8 mouse cellular contexts compared by ENCODE assay signal in the genomic region with DNA sequence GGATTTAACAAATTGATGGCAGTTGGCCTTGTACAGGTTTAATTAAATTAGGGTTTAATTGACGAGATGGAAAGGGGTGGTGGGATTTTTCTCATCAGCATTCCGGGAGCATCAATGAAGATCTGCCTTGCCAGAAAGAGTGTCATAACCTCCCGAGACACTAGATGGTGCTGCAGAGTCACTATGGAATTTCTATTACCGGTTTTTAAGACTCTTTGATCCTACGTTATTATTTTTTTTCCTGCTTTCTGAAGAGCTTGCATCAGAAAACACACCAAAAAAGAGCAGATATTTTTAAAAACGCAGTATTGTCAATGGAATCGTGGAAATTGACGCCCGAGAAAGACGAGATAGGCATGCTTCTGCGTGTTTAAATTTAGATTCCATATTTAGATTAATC.
DNase-seq lines count a peak whose midpoint lies in the region; ATAC-seq lines count a peak whose summit lies in the region.

No protein-coding gene starts in this region.

- 0 out of 2 replicates have a peak overlapping the region, but pooled peaks have one; percentile 29 for H3K27ac ChIP-seq in hindbrain, embryonic 10.5 days
- no peak overlapping the region for H3K27ac ChIP-seq in hindbrain, embryonic 12.5 days
- no peak overlapping the region for H3K27ac ChIP-seq in embryonic facial prominence, embryonic 13.5 days
- H3K27ac ChIP-seq in hindbrain, embryonic 16.5 days (ENCODE audit: low read depth, low read length): peak overlapping the region; percentile 51; the same call in 1 of the 2 replicates
- peak overlapping the region; percentile 39; the same call in 1 of the 2 replicates for H3K27ac ChIP-seq in midbrain, embryonic 10.5 days (replicated peaks)
- H3K27ac ChIP-seq in stomach, embryonic 15.5 days: no peak overlapping the region

- peaks cover 33% of the 10 kb centered on the region for H3K4me1 ChIP-seq in hindbrain, embryonic 10.5 days (replicated peaks)
- H3K4me1 ChIP-seq in hindbrain, embryonic 12.5 days: peaks cover 8% of the 10 kb centered on the region; the same call in 1 of the 2 replicates
- H3K4me1 ChIP-seq in embryonic facial prominence, embryonic 13.5 days: peaks cover 16% of the 10 kb centered on the region
- H3K4me1 ChIP-seq in hindbrain, embryonic 16.5 days (ENCODE audit: control insufficient read depth, insufficient read depth, low read depth, low read length): peaks cover 13% of the 10 kb centered on the region
- H3K4me1 ChIP-seq in midbrain, embryonic 10.5 days: peaks cover 40% of the 10 kb centered on the region
- H3K4me1 ChIP-seq in stomach, embryonic 15.5 days: peaks cover 9% of the 10 kb centered on the region

- no peak overlapping the region for H3K9ac ChIP-seq in hindbrain, embryonic 12.5 days
- H3K9ac ChIP-seq in embryonic facial prominence, embryonic 13.5 days: no peak overlapping the region
- H3K9ac ChIP-seq in hindbrain, embryonic 16.5 days (ENCODE audit: low read depth, low read length): no peak overlapping the region; the same call in 1 of the 2 replicates
- no peak overlapping the region for H3K9ac ChIP-seq in stomach, embryonic 15.5 days

- no peaks in the 10 kb centered on the region for H3K36me3 ChIP-seq in hindbrain, embryonic 10.5 days
- H3K36me3 ChIP-seq in hindbrain, embryonic 12.5 days: no peaks in the 10 kb centered on the region
- H3K36me3 ChIP-seq in embryonic facial prominence, embryonic 13.5 days: no peaks in the 10 kb centered on the region
- H3K36me3 ChIP-seq in hindbrain, embryonic 16.5 days (ENCODE audit: control insufficient read depth, insufficient read depth, low read length): no peaks in the 10 kb centered on the region
- no peaks in the 10 kb centered on the region for H3K36me3 ChIP-seq in midbrain, embryonic 10.5 days
- H3K36me3 ChIP-seq in stomach, embryonic 15.5 days: no peaks in the 10 kb centered on the region

- peaks cover 3% of the 10 kb centered on the region; the same call in 1 of the 2 replicates for H3K27me3 ChIP-seq in hindbrain, embryonic 10.5 days (ENCODE audit: insufficient read depth, poor library complexity, severe bottlenecking)
- H3K27me3 ChIP-seq in hindbrain, embryonic 12.5 days: no peaks in the 10 kb centered on the region
- peaks cover 11% of the 10 kb centered on the region; the same call in 1 of the 2 replicates for H3K27me3 ChIP-seq in embryonic facial prominence, embryonic 13.5 days
- H3K27me3 ChIP-seq in hindbrain, embryonic 16.5 days (replicated peaks; ENCODE audit: control insufficient read depth, insufficient read depth, low read length): no peaks in the 10 kb centered on the region
- H3K27me3 ChIP-seq in midbrain, embryonic 10.5 days (ENCODE audit: low read depth, poor library complexity, severe bottlenecking): no peaks in the 10 kb centered on the region; the same call in 1 of the 2 replicates
- no peaks in the 10 kb centered on the region for H3K27me3 ChIP-seq in stomach, embryonic 15.5 days (replicated peaks)

- H3K9me3 ChIP-seq in hindbrain, embryonic 10.5 days: no peaks in the 10 kb centered on the region
- H3K9me3 ChIP-seq in hindbrain, embryonic 12.5 days (replicated peaks): no peaks in the 10 kb centered on the region
- no peaks in the 10 kb centered on the region for H3K9me3 ChIP-seq in embryonic facial prominence, embryonic 13.5 days
- no peaks in the 10 kb centered on the region for H3K9me3 ChIP-seq in hindbrain, embryonic 16.5 days (ENCODE audit: control insufficient read depth, low read length)
- no peaks in the 10 kb centered on the region for H3K9me3 ChIP-seq in midbrain, embryonic 10.5 days (replicated peaks)
- H3K9me3 ChIP-seq in stomach, embryonic 15.5 days: no peaks in the 10 kb centered on the region

- WGBS in hindbrain, embryonic 10.5 days: 22% methylated on average over 11 of the region's 11 CpGs
- 17% methylated on average over 11 of the region's 11 CpGs for WGBS in hindbrain, embryonic 12.5 days
- 14% methylated on average over 11 of the region's 11 CpGs for WGBS in embryonic facial prominence, embryonic 13.5 days
- 12% methylated on average over 11 of the region's 11 CpGs for WGBS in hindbrain, embryonic 16.5 days
- 21% methylated on average over 11 of the region's 11 CpGs for WGBS in midbrain, embryonic 10.5 days
- 10% methylated on average over 11 of the region's 11 CpGs for WGBS in stomach, embryonic 15.5 days

- H3K4me2 ChIP-seq in hindbrain, embryonic 12.5 days (replicated peaks): no peak overlapping the region
- peak overlapping the region; percentile 37 for H3K4me2 ChIP-seq in embryonic facial prominence, embryonic 13.5 days
- H3K4me2 ChIP-seq in hindbrain, embryonic 16.5 days (ENCODE audit: low read length): peak overlapping the region; percentile 15
- H3K4me2 ChIP-seq in stomach, embryonic 15.5 days: peak overlapping the region; percentile 30; the same call in 1 of the 2 replicates

- H3K4me3 ChIP-seq in hindbrain, embryonic 10.5 days: no peak overlapping the region
- H3K4me3 ChIP-seq in hindbrain, embryonic 12.5 days: no peak overlapping the region
- no peak overlapping the region for H3K4me3 ChIP-seq in embryonic facial prominence, embryonic 13.5 days
- no peak overlapping the region for H3K4me3 ChIP-seq in hindbrain, embryonic 16.5 days (ENCODE audit: low read length)
- no peak overlapping the region for H3K4me3 ChIP-seq in midbrain, embryonic 10.5 days
- no peak overlapping the region for H3K4me3 ChIP-seq in stomach, embryonic 15.5 days (replicated peaks)

- peak; percentile 63 for DNase-seq in hindbrain, embryonic 10.5 days (ENCODE audit: low spot score)
- DNase-seq in adrenal gland, postnatal 10 days: peak; percentile 74
- peak; percentile 70 to 84 for DNase-seq in left cerebral cortex, adult 18-20 months (ENCODE audit: low spot score in 2 of 2)
- peak; percentile 67 for DNase-seq in midbrain, embryonic 10.5 days (ENCODE audit: low spot score)

- ATAC-seq in hindbrain, embryonic 12.5 days (ENCODE audit: low FRiP score): no peak
- ATAC-seq in embryonic facial prominence, embryonic 13.5 days (ENCODE audit: insufficient number of reproducible peaks, insufficient read depth, low FRiP score, low TSS enrichment, low read depth): no peak
- no peak for ATAC-seq in hindbrain, embryonic 16.5 days
- no peak for ATAC-seq in stomach, embryonic 15.5 days (ENCODE audit: insufficient read depth, low FRiP score, low read depth)

Comparison
In these comparisons a context has a peak if more than half of its experiments do, and no peak if none do; other contexts are left out.
1. H3K27ac ChIP-seq: peak in hindbrain, embryonic 10.5 days (single experiment), hindbrain, embryonic 16.5 days (single experiment) and midbrain, embryonic 10.5 days (single experiment); none in hindbrain, embryonic 12.5 days (single experiment), embryonic facial prominence, embryonic 13.5 days (single experiment) and stomach, embryonic 15.5 days (single experiment).
2. Peak in every context shown above with its lines, with median percentiles within 50 percentile points of each other: DNase-seq.